Mouse (Mus musculus) testis, adult 2 months (tissue): ENCODE results near the gene Sirt6.
A peak's percentile ranks its signal among the peaks of the same experiment; 100 is the strongest.

Experiments
- CTCF ChIP-seq: fragments of 200-500 bp; IDR thresholded peaks from 2 replicates; pipeline ENCODE4 v1.5.1; 2012; ENCODE audit warnings: low read depth, mild to moderate bottlenecking, inconsistent platforms, low read length, moderate library complexity; ENCODE audit not compliant: control insufficient read depth, insufficient read depth, insufficient replicate concordance
- POLR2A ChIP-seq: fragments of 200-500 bp; IDR thresholded peaks from 2 replicates; pipeline ENCODE4 v1.6.1; 2012; ENCODE audit warnings: low read depth, mild to moderate bottlenecking, inconsistent platforms, low read length, moderate library complexity; ENCODE audit not compliant: control insufficient read depth

- TF ChIP-seq CTCF: peak; percentile 12; the same call in 1 of the 2 replicates
- TF ChIP-seq POLR2A: peak; percentile 68
These were observed 16.0 kb upstream of the Sirt6 start for GRCm38 (mm10) chr10:81643449-81644055.
